Mouse (Mus musculus) gastrocnemius, postnatal 25 days (tissue): ENCODE measurements around the gene Brip1. TPM values are rescaled to one million over a fixed set of nuclear protein-coding genes. Genes with fewer than 3 reads are reported as not detected.
"Not testable (repeated sequence)": the region's sequence is repeated elsewhere in the genome, so short reads cannot be mapped to it uniquely, and the experiment has no call there.

Experiments
- DNase-seq: peaks from one replicate; pipeline ENCODE4 v3.0.0; 2022
- long read RNA-seq, 2 experiments: library from polyadenylated mRNA; stranded (forward); transcript quantifications; one replicate each; pipeline ENCODE4 v2.0.0; 2021
- total RNA-seq, 2 experiments: library from RNA; stranded (reverse); gene quantifications; 1 replicate in 1 of 2; 2 replicates in 1 of 2; pipeline ENCODE4 v1.2.3; 2021

Gene Brip1
- total RNA-seq, result under 1 TPM; 0.10 to 0.21 TPM
- long read RNA-seq, experiment 1, result 0 reads
- long read RNA-seq, experiment 2, result 0 reads

- DNase-seq, result peak; percentile 90
These were observed at the start of gene Brip1 for GRCm38 (mm10) chr11:86201037-86201786. TSS of gene Brip1 (minus strand) at chr11:86201193.

GRCm38 (mm10) chr11:86232446-86232845, 31.5 kb upstream of the Brip1 start:
- no peak for DNase-seq

GRCm38 (mm10) chr11:86231781-86232350, 30.9 kb upstream of the Brip1 start:
- no peak for DNase-seq

- no peak for DNase-seq
These were observed 25.7 kb upstream of the Brip1 start for GRCm38 (mm10) chr11:86226646-86227180.

GRCm38 (mm10) chr11:86225761-86226160, 24.8 kb upstream of the Brip1 start:
- DNase-seq, result no peak

GRCm38 (mm10) chr11:86211803-86212202, 10.8 kb upstream of the Brip1 start:
- DNase-seq, result no peak

GRCm38 (mm10) chr11:86209123-86209522, 8.1 kb upstream of the Brip1 start:
- DNase-seq, result no peak

- no peak for DNase-seq
These were observed 4.9 kb upstream of the Brip1 start for GRCm38 (mm10) chr11:86205876-86206275.

- no peak for DNase-seq
These were observed 4.0 kb upstream of the Brip1 start for GRCm38 (mm10) chr11:86205031-86205430.

- DNase-seq, result peak; percentile 8
These were observed 1.1 kb upstream of the Brip1 start for GRCm38 (mm10) chr11:86201901-86202675.

- no peak for DNase-seq
These were observed 452 bp downstream of the Brip1 start for GRCm38 (mm10) chr11:86200460-86201021.

GRCm38 (mm10) chr11:86199733-86200132, 1.3 kb downstream of the Brip1 start:
- DNase-seq, result no peak

- not testable (repeated sequence) for DNase-seq
These were observed 15.8 kb downstream of the Brip1 start for GRCm38 (mm10) chr11:86185224-86185623.

GRCm38 (mm10) chr11:86175833-86176232, 25.2 kb downstream of the Brip1 start:
- DNase-seq, result no peak

- peak; percentile 10 for DNase-seq
These were observed 26.8 kb downstream of the Brip1 start for GRCm38 (mm10) chr11:86174173-86174572.

- DNase-seq, result no peak
These were observed 30.2 kb downstream of the Brip1 start for GRCm38 (mm10) chr11:86170743-86171142.

- DNase-seq, result no peak
These were observed 40.7 kb downstream of the Brip1 start for GRCm38 (mm10) chr11:86160251-86160650.

GRCm38 (mm10) chr11:86158950-86159349, 42.0 kb downstream of the Brip1 start:
- no peak for DNase-seq

- no peak for DNase-seq
These were observed 45.4 kb downstream of the Brip1 start for GRCm38 (mm10) chr11:86155638-86156037.

- DNase-seq, result no peak
These were observed 69.7 kb downstream of the Brip1 start for GRCm38 (mm10) chr11:86131324-86131723.

GRCm38 (mm10) chr11:86117078-86117869, 83.7 kb downstream of the Brip1 start:
- DNase-seq, result no peak

- no peak for DNase-seq
These were observed 85.0 kb downstream of the Brip1 start for GRCm38 (mm10) chr11:86115955-86116354.
